Mouse (Mus musculus): Measurements from ENCODE around the gene Stoml1.

Stoml1 gene

DNA sequence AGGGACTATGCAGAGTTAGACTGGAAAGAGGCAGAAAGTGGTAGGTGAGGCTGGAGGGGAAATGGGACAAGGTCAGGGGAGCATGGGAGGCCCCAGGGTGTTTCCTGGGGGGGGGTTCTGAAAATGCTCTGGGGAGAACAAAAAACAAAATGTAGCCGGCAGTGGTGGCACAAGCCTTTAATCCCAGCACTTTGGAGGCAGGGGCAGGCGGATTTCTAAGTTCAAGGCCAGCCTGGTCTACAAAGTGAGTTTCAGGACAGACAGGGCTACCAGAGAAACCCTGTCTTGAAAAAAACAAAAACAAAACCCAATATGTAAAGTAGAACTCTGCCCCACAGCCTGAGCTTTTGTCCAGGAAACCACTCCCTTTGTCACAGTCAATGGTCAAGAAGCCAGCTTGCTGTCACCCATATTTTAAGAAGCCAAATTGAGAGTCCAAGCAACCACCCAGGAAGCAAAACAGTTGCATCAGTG lies 19.1 kb downstream of the Stoml1 start:
- no peak for DNase-seq (ENCODE audit: low spot score)

DNA sequence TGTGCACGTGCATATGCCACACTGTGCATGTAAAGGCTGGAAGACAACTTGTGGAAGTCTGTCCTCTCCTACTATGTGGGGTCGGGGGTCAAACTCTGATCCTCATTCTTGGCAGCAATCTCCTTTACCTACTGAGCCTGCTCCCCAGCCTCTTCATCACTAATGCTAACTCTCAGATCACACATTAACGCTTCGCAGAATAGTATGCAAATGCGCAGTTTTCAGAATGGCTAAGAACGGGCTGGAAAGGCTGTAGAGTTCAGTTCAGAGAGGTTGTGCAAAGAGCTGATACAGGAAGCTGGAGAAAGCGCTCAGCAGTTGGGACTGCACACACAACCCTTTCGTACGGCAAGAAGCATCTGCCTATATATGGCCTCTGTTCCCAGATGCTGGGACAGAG lies 19.9 kb downstream of the Stoml1 start:
- DNase-seq (ENCODE audit: low spot score): no peak

- DNase-seq (ENCODE audit: low spot score): no peak
Observed at GRCm38 (mm10) chr9:58274101-58274604, 21.2 kb downstream of the Stoml1 start.

GRCm38 (mm10) chr9:58274626-58275025 lies 21.7 kb downstream of the Stoml1 start:
- DNase-seq (ENCODE audit: low spot score): no peak

GRCm38 (mm10) chr9:58275115-58275774 lies 22.3 kb downstream of the Stoml1 start:
- no peak for DNase-seq (ENCODE audit: low spot score)

- no peak for DNase-seq (ENCODE audit: low spot score)
Observed at GRCm38 (mm10) chr9:58275797-58276196, 22.8 kb downstream of the Stoml1 start.

- DNase-seq (ENCODE audit: low spot score): no peak
Observed at GRCm38 (mm10) chr9:58276346-58276745, 23.4 kb downstream of the Stoml1 start.

GRCm38 (mm10) chr9:58278313-58278712 lies 25.3 kb downstream of the Stoml1 start:
- no peak for DNase-seq (ENCODE audit: low spot score)

DNA sequence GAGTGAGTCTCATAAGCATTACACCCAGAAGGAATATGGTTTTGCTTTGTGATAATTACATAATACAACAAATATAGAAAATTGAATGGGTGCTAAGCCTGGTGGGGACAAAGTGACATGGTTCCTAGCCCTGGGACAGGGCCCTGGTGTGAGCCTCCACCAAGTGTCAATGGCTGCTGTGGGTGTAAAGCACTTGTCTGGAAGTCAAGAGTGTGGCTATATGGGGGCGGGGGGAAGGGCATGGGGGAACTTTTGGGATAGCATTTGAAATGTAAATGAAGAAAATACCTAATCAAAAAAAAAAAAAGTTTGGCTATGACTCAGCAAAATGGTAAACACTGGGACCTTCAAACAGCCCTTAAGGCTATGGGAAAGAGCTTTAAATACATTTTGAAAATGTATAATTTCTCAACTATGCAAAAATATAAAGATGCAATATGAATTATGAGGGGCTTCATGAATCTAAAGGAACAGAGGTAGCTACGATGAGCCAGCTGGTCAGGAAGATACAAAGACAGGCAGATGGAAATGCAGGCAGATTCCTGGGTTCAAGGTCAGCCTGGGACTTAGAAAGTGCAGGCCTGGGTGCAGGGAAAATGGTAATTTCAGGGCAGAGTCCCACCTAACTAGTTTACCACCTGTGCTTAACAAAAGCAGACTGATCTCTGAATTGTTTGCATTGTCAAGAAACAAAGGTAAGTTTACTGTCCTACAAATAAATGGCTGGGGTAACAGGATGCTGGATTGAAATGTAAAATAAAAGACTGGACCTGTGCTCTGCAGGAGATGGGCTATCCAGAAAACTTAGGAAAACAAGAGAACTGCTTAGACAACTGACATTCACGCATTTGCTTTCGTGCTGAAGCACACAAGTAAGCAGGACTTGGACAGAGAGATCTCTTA lies 26.1 kb downstream of the Stoml1 start:
- no peak for DNase-seq (ENCODE audit: low spot score)

DNA sequence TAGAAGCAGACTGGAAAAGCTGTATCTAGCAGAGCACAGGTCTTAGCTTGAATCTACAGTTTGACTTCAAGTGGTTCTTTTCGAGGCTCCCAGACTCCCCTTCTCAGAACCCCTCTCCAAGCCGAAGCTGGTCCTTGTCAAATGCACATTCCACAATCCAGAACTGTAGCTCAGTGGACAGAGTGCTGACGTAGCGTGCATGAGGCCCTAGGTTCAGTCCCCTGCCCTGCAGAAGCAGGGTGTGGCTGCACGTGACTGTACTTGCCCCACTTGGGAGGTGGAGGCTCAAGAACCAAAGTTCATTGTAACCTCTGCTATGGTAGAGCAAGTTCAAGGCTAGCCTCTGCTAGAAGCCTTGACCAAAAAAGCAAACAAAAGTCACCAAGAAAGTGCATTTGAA lies 26.8 kb downstream of the Stoml1 start:
- DNase-seq (ENCODE audit: low spot score): no peak

GRCm38 (mm10) chr9:58280259-58281109 lies 27.5 kb downstream of the Stoml1 start:
- DNase-seq (ENCODE audit: low spot score): peak; percentile 61

GRCm38 (mm10) chr9:58281597-58281996 lies 28.6 kb downstream of the Stoml1 start:
- peak; percentile 69 for DNase-seq (ENCODE audit: low spot score)

- no peak for DNase-seq (ENCODE audit: low spot score)
Observed at GRCm38 (mm10) chr9:58283431-58283830, 30.5 kb downstream of the Stoml1 start.

DNA sequence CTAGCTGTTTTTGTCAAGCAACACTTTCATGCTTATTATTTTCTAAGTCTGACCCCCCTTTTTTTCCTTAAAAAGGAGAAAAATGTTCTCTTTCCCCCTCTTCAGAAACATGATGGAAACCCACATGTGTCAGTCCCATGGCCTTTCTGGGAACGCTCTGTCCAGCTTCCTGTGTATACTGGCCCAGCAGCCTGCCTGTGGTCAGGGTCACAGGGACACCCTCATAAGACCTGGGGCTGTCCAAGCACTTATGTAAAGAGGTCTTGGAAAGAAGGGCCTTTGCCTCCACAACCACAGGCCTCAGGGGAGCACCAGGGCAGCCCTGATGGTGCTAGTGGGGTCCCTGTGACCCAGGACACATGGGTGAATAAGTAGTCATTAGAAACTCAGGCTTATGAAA lies 36.1 kb downstream of the Stoml1 start:
- no peak for DNase-seq (ENCODE audit: low spot score)

GRCm38 (mm10) chr9:58289901-58290300 lies 36.9 kb downstream of the Stoml1 start:
- no peak for DNase-seq (ENCODE audit: low spot score)

DNA sequence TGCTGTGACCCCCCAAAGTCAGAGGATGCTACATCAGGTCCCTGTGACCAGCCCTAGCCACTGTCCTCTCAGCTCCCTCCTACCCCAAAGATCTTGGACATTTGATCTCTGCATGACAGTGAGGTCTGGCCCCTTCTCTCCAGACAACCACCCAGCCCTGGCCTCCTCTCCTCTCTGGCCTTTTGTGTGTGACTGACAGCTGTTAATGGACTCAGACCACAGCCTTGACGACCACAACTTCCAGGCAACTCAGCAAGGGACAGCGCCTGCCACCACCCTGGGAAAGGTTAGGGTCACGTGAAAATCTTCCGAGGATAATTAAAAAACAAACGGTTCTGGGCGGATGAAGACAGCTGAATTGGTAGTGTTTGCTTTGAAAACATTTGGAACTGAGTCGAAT lies 41.6 kb downstream of the Stoml1 start:
- DNase-seq (ENCODE audit: low spot score): no peak

DNA sequence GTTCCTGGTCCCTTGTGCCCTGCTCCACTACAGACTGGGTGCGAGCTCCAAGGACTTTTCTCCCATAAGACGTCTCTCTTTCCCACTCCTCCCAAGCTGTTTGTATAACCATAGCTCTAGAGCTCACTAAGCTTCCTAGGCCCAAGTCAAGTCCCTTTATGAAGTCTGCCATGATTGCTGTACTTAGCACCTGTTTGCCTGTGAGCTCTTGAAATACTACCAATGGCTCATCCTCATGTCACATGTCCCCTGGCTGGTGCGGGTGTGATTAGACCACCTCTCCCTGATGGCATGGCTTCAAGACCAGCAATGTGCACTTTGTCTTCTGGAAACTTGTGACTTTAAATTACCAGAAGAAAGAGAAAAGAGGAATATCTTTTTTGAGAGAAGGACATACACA lies 42.4 kb downstream of the Stoml1 start:
- no peak for DNase-seq (ENCODE audit: low spot score)

DNA sequence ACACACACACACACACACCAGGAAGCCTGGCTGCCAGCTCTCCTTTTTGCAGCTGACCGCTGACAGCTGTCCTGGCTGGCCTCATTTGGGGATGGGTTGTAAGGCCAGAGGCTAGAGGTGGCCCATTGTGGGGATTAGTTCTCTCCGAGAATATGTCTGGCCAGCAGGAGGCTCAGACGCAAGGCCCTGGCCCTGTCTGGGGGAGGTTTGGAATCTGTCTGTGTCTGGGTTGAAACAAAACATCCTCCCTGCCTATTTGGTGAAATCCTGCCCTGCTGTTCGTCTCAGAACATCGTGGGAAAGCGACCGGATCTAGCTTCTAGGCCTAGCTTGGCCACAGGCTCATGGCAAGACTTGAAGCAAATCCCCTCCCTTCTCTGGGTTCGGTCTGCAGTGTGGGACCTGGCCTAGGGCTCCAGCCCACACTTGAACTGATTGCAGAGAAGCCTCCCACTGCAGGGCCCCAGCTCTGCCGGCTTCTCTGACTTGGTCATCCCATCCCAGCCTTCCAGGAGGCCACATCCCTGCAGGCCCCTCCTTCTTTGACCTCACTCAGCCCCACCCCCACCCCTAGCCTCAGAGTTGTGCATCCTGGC lies 42.9 kb downstream of the Stoml1 start:
- peak; percentile 70 for DNase-seq (ENCODE audit: low spot score)

DNA sequence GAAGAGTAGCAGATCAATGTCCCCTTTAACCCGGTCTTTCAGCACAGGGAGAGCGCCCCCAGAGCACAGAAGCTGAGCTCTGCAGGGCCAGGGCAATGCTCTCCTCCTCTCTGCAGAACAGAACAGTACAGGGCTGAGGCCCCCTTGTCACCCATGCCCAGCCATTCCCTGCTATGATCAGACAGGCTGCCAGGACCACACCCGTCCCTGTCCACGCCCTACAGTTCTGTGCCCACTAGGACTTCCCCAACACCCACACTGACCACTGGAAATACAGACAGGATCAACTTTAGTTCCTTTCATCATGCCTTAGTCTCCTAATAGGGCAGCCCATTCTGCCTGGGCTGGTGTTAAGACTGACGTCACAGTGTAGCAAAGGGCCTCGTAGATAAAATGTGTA lies 44.1 kb downstream of the Stoml1 start:
- no peak for DNase-seq (ENCODE audit: low spot score)

GRCm38 (mm10) chr9:58297961-58298477 lies 45.1 kb downstream of the Stoml1 start:
- DNase-seq (ENCODE audit: low spot score): no peak

- no peak for DNase-seq (ENCODE audit: low spot score)
Observed at GRCm38 (mm10) chr9:58299356-58299799, 46.4 kb downstream of the Stoml1 start.

Data from testis, postnatal 10 days (tissue).